Mouse (Mus musculus) spleen, adult 18-20 months (tissue): ENCODE measurements around the gene Madcam1.

Experiments
- DNase-seq, 2 experiments: peaks; one replicate each; pipeline ENCODE4 v3.0.0; 2022; ENCODE audit warnings: mixed read lengths in 2 of 2

Gene Madcam1

GRCm38 (mm10) chr10:79713163-79713562 lies 48.8 kb downstream of the Madcam1 start:
- no peak for DNase-seq

- DNase-seq = no peak
Measured at GRCm38 (mm10) chr10:79714996-79715395, 50.6 kb downstream of the Madcam1 start.

DNA sequence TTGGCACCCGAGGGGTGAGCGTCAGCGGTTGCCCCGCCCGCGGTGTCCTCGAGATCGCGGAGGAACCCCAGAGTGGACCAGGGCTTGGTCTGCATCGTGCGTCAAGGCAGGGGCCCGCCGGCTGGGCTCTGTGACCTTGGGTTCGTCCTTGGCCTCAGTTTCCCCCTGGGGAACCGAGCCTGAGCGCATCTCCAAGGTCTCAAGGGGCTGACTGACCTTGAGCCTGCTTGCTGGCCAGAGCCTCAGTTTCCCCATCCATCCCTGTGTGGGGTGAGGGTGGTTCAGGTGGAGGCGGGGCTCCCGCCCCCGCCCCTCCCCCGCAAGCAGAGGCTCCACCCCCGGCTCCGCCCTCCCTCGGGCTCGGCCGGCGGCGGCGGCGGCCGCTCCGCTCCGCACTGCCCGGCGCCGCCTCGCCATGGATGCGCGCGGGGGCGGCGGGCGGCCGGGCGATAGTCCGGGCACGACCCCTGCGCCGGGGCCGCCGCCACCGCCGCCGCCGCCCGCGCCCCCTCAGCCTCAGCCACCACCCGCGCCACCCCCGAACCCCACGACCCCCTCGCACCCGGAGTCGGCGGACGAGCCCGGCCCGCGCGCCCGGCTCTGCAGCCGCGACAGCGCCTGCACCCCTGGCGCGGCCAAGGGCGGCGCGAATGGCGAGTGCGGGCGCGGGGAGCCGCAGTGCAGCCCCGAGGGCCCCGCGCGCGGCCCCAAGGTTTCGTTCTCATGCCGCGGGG lies 52.1 kb downstream of the Madcam1 start, which contains the start of gene Hcn2:
Gene Hcn2, plus strand, starts transcription at position 381 of the 734 bp plus-strand sequence.
- DNase-seq = no peak

DNA sequence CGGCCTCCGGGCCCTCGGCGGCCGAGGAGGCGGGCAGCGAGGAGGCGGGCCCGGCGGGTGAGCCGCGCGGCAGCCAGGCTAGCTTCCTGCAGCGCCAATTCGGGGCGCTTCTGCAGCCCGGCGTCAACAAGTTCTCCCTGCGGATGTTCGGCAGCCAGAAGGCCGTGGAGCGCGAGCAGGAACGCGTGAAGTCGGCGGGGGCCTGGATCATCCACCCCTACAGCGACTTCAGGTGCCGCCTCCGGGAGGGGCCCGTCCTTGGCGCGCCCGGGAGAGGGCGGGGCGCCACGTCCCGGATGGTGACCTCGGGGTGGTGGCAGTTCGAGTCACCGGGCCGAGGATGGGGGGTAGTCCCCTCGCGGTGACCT lies 52.6 kb downstream of the Madcam1 start:
- DNase-seq = no peak

DNA sequence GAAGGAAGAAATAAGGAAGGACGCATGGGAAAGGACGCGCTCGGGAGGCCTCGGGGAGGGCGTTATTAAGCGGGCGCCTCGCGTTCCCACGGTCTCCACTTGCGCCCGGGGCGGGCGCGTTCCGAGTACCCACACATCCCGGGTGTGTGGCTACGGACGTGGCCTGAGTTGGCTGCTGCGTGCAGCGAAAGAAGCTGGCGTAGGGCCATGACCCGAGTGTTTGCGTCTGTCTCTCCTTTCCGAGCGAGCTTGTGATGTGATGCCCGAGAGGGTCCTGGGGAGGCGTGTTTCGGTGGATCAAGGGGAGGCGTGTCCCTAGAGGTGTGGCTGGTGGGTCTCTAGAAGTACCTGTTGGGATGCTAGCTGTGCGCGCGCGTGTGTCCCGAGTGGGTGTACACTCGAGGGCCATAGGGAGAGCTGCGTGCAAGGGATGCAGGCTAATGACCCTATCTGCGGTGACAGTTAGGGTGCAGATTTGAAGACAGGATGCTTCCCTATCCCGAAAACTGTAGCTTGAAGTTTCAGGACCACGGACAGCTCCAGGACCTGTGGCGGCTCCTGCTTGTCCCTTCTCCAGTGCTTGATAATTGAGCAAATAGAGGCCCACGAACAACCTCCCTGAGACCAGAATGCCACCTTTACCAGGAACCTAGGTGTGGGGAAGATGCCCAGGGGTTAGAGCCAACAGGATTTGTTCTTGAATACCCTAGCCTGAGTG lies 53.4 kb downstream of the Madcam1 start:
- peak in 1 of 2 experiments; percentile 54 for DNase-seq
